Mouse (Mus musculus): Measurements from ENCODE around the gene Tmco1. TPM values are rescaled to one million over a fixed set of nuclear protein-coding genes. Genes with fewer than 3 reads are reported as not detected.
A peak's percentile ranks its signal among the peaks of the same experiment; 100 is the strongest.

Tmco1 gene
- polyA plus RNA-seq (2016; fragmentation: Nextera tagmentation; extraction: Ambion mirVana) = 75.1 and 76.4 TPM in 2 replicates

GRCm38 (mm10) chr1:167308261-167309054, at the start of gene Tmco1:
Tmco1 (plus strand) TSS chr1:167308378.
- Histone ChIP-seq H3K36me3 (0 out of 2 replicates have a peak, but pooled peaks cover 15% of the 10 kb centered on the region), H3K4me2 (replicated peaks) (peak within 1 kb of the TSS; percentile 80), H3K27ac (peak within 1 kb of the TSS; percentile 96), H3K9me3 (replicated peaks) (no peaks in the 10 kb centered on the region), H3K4me3 (peak within 1 kb of the TSS; percentile 76), H3K9ac (peak within 1 kb of the TSS; percentile 88), H3K27me3 (no peaks in the 10 kb centered on the region), H3K4me1 (peaks cover 7% of the 10 kb centered on the region)
- peak; percentile 97 for ATAC-seq (ENCODE audit: low FRiP score)
- under 1% methylated on average over 82 of the region's 82 CpGs for WGBS

DNA sequence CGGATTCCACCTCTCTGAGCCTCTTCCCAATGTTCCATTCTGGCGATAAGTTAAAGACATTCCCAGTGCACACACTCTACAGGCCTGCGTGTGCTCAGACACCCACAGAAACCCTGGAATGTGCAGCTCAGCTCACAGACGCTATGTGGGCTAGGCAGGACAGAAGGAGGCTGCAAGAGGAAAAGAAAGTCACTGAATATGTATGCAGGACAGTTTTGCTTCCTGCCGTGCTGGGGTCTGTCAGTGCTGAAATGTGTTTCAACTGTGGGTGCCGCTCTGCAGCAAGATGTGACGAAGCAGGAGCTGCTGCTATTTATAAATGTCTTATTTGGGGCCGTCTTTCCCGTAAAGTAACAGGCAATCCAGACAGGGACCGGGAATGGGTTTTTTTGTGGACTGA, 48.5 kb upstream of the Tmco1 start:
- no peak overlapping the region for H3K9ac ChIP-seq
- no peak overlapping the region for H3K27ac ChIP-seq
- no peak overlapping the region for H3K4me3 ChIP-seq
- whole genome bisulfite sequencing = 75% methylated on average over 10 of the region's 10 CpGs
- H3K4me2 ChIP-seq (replicated peaks) = no peak overlapping the region
- H3K9me3 ChIP-seq (replicated peaks) = no peaks in the 10 kb centered on the region
- ATAC-seq (ENCODE audit: low FRiP score) = no peak
- H3K36me3 ChIP-seq = no peaks in the 10 kb centered on the region
- no peaks in the 10 kb centered on the region for H3K27me3 ChIP-seq
- peaks cover 17% of the 10 kb centered on the region for H3K4me1 ChIP-seq

DNA sequence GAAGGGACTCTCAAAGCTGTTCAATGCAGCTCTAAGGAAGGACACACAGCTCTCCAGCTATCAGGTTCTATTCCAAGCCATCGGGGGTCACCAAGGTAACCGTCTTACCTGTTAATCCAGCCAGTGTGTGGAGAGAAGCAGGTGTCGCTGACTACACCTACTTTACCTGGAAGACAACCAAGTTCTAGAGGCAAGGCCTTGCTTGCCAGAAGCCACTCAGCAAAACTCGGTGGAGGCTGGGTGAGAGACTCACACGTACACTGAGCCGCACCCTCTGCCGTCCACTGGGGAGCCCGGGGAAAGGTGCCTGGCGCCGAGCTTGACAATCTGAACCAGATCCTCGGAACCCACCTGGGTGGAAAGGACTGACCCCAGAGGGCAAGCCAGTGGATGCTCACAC, 46.4 kb upstream of the Tmco1 start:
- no peak overlapping the region for H3K27ac ChIP-seq
- H3K9ac ChIP-seq = no peak overlapping the region
- no peaks in the 10 kb centered on the region for H3K27me3 ChIP-seq
- ATAC-seq (ENCODE audit: low FRiP score) = no peak
- H3K4me1 ChIP-seq = peaks cover 11% of the 10 kb centered on the region
- no peak overlapping the region for H3K4me2 ChIP-seq (replicated peaks)
- H3K36me3 ChIP-seq = no peaks in the 10 kb centered on the region
- WGBS = 92% methylated on average over 11 of the region's 11 CpGs
- H3K9me3 ChIP-seq (replicated peaks) = no peaks in the 10 kb centered on the region
- no peak overlapping the region for H3K4me3 ChIP-seq

DNA sequence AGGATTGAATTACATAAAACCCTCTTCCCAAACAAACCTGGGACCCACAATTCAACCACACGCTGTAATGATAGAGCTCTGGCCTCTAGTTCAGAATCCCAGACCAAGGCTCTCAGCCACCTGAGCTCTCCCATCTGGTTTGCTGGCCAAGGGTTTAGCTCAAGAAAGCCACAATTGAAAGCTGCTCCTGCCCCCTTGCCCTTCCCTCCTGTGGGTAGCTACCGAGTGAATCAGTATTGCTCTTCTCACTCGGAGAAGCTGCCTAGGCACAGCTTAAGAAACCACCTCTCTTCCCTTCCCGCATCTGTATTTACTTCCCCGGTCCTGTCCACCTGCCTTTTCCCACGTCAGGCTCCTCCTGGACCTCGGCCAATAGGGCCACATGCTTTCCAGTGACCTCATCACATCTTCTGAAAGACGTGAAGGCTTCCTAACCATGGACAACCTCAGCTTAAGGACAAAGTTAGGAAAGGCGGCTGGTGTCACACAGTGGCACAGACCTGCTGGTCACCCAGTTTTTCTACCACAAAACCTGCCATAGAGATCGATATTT, 45.6 kb upstream of the Tmco1 start:
- WGBS = 67% methylated on average over 10 of the region's 10 CpGs
- ATAC-seq (ENCODE audit: low FRiP score) = no peak

GRCm38 (mm10) chr1:167265366-167265765, 42.8 kb upstream of the Tmco1 start:
- no peak overlapping the region for H3K9ac ChIP-seq
- ATAC-seq (ENCODE audit: low FRiP score) = no peak
- no peak overlapping the region for H3K27ac ChIP-seq
- H3K4me3 ChIP-seq = no peak overlapping the region
- H3K4me1 ChIP-seq = peaks cover 31% of the 10 kb centered on the region
- H3K4me2 ChIP-seq (replicated peaks) = no peak overlapping the region
- 86% methylated on average over 4 of the region's 4 CpGs for WGBS
- H3K9me3 ChIP-seq (replicated peaks) = no peaks in the 10 kb centered on the region
- no peaks in the 10 kb centered on the region for H3K27me3 ChIP-seq
- H3K36me3 ChIP-seq = no peaks in the 10 kb centered on the region

More for the DNA sequence above, 45.6 kb upstream of the Tmco1 start:
- Histone ChIP-seq H3K27me3 (no peaks in the 10 kb centered on the region), H3K4me3 (no peak overlapping the region), H3K9ac (no peak overlapping the region), H3K4me1 (peaks cover 10% of the 10 kb centered on the region), H3K27ac (no peak overlapping the region), H3K36me3 (no peaks in the 10 kb centered on the region), H3K4me2 (replicated peaks) (no peak overlapping the region), H3K9me3 (replicated peaks) (no peaks in the 10 kb centered on the region)

DNA sequence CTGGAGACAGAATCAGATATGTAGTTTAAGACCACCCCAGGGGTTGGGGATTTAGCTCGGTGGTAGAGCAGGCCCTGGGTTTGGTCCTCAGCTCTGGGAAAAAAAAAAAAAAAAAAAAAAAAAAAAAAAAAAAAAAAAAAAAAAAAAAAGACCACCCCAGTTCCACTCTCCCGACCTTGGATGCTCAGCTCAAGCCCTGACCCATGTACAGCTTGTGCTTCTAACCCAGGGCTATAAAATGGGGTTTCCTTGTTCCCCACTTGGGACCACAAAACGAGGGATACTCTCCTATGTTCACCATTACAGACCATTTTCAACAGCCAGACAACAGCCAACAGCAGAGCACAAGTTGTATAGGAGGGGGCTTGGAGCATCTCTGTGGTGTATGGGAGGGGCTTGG, 41.5 kb upstream of the Tmco1 start:
- no peaks in the 10 kb centered on the region for H3K9me3 ChIP-seq (replicated peaks)
- no peak overlapping the region for H3K27ac ChIP-seq
- WGBS = 91% methylated on average over 3 of the region's 3 CpGs
- H3K4me2 ChIP-seq (replicated peaks) = no peak overlapping the region
- no peaks in the 10 kb centered on the region for H3K27me3 ChIP-seq
- no peak overlapping the region for H3K9ac ChIP-seq
- peaks cover 44% of the 10 kb centered on the region for H3K4me1 ChIP-seq
- no peak overlapping the region for H3K4me3 ChIP-seq
- H3K36me3 ChIP-seq = no peaks in the 10 kb centered on the region
- no peak for ATAC-seq (ENCODE audit: low FRiP score)

DNA sequence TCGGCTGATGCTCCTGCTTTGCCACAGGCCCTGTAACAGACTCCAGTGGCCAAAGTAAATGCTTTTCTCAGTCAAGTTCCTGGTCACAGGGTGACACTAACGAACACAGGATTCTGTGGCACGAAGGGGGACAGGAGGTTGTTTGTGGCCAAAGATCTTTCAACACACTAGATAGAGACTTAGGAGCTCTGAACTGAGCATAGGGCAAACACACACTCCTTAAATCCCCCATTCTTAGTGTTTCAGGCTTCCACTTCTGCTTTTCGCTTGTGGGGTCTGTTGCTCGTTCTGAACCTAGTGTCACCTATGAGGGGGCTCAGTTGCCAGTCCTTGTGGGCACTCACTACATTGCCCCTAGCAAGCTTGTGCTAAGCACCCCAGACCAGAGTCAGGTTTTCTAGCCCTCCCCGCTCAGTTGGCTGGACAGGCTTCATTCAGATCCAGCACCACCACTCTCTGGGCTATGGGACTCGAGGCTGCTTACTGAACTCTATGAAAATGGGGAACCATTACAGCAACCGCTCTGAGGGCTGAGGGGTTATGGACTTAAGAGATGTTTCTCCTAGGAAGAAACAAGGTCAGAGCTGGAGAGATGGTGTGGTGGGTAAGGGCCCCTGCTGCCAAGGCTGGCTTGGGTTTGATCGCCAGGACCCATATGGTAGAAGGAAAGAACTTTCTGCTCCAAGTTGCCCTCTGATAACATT, 39.7 kb upstream of the Tmco1 start:
- ATAC-seq (ENCODE audit: low FRiP score) = no peak
- whole genome bisulfite sequencing = 87% methylated on average over 9 of the region's 9 CpGs
- Histone ChIP-seq H3K9ac (no peak overlapping the region), H3K27me3 (no peaks in the 10 kb centered on the region), H3K36me3 (no peaks in the 10 kb centered on the region), H3K27ac (no peak overlapping the region), H3K9me3 (replicated peaks) (no peaks in the 10 kb centered on the region), H3K4me2 (replicated peaks) (no peak overlapping the region), H3K4me1 (peaks cover 50% of the 10 kb centered on the region), H3K4me3 (no peak overlapping the region)

DNA sequence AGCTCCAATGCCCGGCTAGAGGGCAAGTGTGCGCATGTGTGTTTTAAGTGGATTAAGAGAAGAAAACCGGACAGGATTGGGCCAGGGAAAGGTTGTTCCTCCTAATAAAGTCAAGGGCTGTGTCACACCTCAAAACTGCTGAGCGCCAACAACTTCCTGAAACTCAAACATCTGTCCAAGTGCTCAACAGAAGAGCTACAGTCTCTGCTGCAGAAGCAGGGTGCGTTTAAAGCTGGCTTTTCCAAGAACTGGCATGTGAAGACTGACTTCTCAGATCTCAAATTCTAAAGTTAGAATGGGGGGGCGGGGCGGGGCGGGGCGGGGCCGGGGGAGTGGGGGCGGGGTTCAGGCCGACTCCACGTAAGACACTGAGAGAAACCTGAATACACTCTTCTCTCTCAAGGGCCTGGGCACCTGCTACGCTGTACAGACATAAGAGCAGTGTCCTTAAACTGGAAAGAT, 38.8 kb upstream of the Tmco1 start:
- Histone ChIP-seq H3K9ac (no peak overlapping the region), H3K36me3 (no peaks in the 10 kb centered on the region), H3K27ac (peak overlapping the region; percentile 57; the same call in 1 of the 2 replicates), H3K9me3 (replicated peaks) (no peaks in the 10 kb centered on the region), H3K4me3 (no peak overlapping the region), H3K4me2 (replicated peaks) (peak overlapping the region; percentile 53; the same call in 1 of the 2 replicates), H3K27me3 (no peaks in the 10 kb centered on the region), H3K4me1 (peaks cover 58% of the 10 kb centered on the region)
- no peak for ATAC-seq (ENCODE audit: low FRiP score)
- WGBS = 35% methylated on average over 14 of the region's 14 CpGs

DNA sequence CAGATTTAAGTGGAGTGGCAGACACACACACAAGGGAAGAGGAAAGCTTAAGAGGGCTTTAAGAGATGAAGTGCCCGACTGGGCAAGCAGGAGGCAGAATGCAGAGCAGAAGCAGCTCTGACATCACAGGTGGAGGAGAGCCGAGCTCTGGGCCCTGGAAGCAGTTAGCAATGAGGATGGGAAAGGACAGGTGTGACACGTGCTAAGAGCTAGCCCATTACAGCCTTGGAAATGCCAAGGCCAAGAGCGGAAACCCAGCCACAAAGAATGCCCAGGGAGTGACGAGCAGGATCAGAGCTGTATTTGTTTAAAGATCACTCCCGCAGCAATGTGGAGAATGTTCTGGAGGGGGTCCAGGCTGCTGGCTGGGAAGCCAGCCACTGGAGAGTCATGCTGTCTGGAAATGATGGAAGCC, 38.3 kb upstream of the Tmco1 start:
- peak overlapping the region; percentile 53 for H3K4me2 ChIP-seq (replicated peaks)
- H3K9ac ChIP-seq = peak overlapping the region; percentile 57
- peaks cover 58% of the 10 kb centered on the region for H3K4me1 ChIP-seq
- no peaks in the 10 kb centered on the region for H3K27me3 ChIP-seq
- peak overlapping the region; percentile 57 for H3K27ac ChIP-seq
- peak; percentile 7; the same call in 1 of the 2 replicates for ATAC-seq (ENCODE audit: low FRiP score)
- no peaks in the 10 kb centered on the region for H3K36me3 ChIP-seq
- peak overlapping the region; percentile 19; the same call in 1 of the 2 replicates for H3K4me3 ChIP-seq
- 23% methylated on average over 6 of the region's 6 CpGs for WGBS
- no peaks in the 10 kb centered on the region for H3K9me3 ChIP-seq (replicated peaks)

DNA sequence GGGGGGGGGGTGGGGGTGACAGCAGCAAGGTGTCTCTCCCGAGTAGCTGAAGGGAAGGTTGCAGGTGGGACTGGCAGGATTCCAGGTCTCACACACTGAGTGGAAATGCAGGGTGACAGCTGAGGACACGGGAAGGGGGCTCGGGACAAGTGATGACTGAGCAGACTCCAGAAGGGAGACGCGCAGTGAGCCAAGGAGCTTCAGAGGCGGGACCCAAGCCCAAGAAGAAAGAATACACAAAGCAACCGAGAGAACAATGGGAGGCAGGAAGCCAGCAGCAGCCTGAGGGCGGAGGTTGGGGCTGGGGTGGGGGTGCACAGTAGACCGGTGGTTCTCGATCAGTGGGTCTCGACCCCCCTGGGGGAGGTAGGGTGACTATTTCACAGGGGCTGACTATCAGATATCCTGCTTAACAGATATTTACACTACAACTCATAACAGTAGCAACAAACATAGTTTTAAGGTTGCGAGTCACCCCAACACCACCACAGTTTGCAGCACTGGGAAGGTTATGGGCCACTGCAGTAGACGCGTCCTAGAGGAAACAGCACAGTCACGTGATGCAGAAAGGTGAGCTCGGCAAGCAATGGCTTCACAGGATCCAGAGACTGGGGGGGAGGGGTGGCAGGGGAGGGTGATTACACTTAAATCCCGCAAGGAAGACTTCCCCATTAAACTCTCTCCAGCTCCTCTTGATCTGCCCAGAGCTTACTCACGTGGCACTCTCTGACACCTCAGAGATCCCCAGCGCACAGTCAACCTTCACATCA, 37.7 kb upstream of the Tmco1 start:
- H3K4me2 ChIP-seq (replicated peaks) = peak overlapping the region; percentile 53
- peak overlapping the region; percentile 57 for H3K9ac ChIP-seq
- H3K4me3 ChIP-seq = peak overlapping the region; percentile 19
- no peaks in the 10 kb centered on the region for H3K27me3 ChIP-seq
- no peaks in the 10 kb centered on the region for H3K9me3 ChIP-seq (replicated peaks)
- H3K36me3 ChIP-seq = no peaks in the 10 kb centered on the region
- ATAC-seq (ENCODE audit: low FRiP score) = peak; percentile 59
- WGBS = 10% methylated on average over 19 of the region's 19 CpGs
- peaks cover 58% of the 10 kb centered on the region for H3K4me1 ChIP-seq
- peak overlapping the region; percentile 57 for H3K27ac ChIP-seq

- peak overlapping the region; percentile 25 for H3K27ac ChIP-seq
- no peaks in the 10 kb centered on the region for H3K27me3 ChIP-seq
- no peaks in the 10 kb centered on the region for H3K36me3 ChIP-seq
- H3K4me2 ChIP-seq (replicated peaks) = 0 out of 2 replicates have a peak overlapping the region, but pooled peaks have one; percentile 53
- no peak overlapping the region for H3K4me3 ChIP-seq
- peak; percentile 15; the same call in 1 of the 2 replicates for ATAC-seq (ENCODE audit: low FRiP score)
- WGBS = 36% methylated on average over 4 of the region's 4 CpGs
- no peak overlapping the region for H3K9ac ChIP-seq
- no peaks in the 10 kb centered on the region for H3K9me3 ChIP-seq (replicated peaks)
- peaks cover 58% of the 10 kb centered on the region for H3K4me1 ChIP-seq
Observed at GRCm38 (mm10) chr1:167271304-167271703, 36.9 kb upstream of the Tmco1 start.

Data from hindbrain, embryonic 12.5 days (tissue).